In the genomic region with DNA sequence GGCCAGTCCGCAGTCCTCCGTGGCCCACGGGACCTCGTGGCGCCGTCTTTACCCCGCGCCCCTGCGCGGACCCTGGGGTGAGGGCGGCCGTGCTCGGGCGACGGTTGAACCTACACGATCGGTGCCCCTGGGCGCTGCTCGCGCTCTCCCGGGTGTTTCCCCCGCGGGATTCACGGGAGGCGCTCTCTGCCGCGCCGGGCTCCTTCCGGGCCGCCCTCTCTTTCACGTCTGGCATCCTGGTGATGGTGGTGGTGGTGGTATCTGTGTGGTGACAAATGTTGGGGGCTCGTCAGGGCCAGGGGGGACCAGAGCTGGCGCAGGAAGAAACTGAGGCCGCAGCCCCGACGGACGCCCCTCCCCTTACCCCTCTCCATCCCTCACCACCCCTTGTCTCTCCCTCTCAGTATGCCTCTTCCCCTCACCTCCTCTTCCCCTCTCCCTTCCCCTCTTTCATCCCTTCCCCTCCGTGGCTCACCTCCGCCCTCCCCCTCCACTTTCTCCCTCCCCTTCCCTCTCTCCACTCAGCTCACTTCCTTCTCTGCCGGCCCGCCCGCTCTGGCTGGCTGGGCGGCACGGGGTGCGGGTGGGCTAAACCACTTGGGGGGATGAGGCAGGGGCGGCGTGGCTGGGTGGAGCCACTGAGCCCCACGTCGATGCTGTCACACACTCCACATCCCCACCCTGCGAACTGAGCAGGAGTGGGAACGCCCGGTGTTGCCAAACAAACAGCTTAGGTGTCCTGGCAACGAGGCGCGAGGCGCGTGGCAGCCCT, we compare ENCODE assay signal across 8 mouse cellular contexts. TPM values are rescaled to one million over a fixed set of nuclear protein-coding genes. Genes with fewer than 3 reads are reported as not detected.
A peak's percentile ranks its signal among the peaks of the same experiment; 100 is the strongest.
DNase-seq lines count a peak whose midpoint lies in the region; ATAC-seq and TF ChIP-seq lines count a peak whose summit lies in the region.

Gene Tcp11, minus strand, starts transcription at position 595 of the 772 bp plus-strand sequence.

- peak within 1 kb of the TSS; percentile 91 for H3K4me3 ChIP-seq in testis, adult 2 months (ENCODE audit: control insufficient read depth, low read depth, low read length)
- H3K4me3 ChIP-seq in heart, embryonic 13.5 days: peak within 1 kb of the TSS; percentile 72

- H3K4me1 ChIP-seq in testis, adult 2 months (ENCODE audit: control insufficient read depth, insufficient read depth, low read length): peaks cover 17% of the 10 kb centered on the region
- peaks cover 14% of the 10 kb centered on the region for H3K4me1 ChIP-seq in heart, embryonic 13.5 days

- peak within 1 kb of the TSS; percentile 100 for H3K4me2 ChIP-seq in heart, embryonic 13.5 days

- peak; percentile 60 for ATAC-seq in heart, embryonic 13.5 days (ENCODE audit: extremely low read depth, insufficient number of reproducible peaks, low FRiP score, low TSS enrichment)

- TF ChIP-seq CTCF in testis, adult 2 months (IDR thresholded peaks at IDR 0.05; ENCODE audit: control insufficient read depth, insufficient read depth, insufficient replicate concordance, low read depth, low read length): no peak

- peak within 1 kb of the TSS; percentile 80 for H3K9ac ChIP-seq in heart, embryonic 13.5 days

- no peaks in the 10 kb centered on the region for H3K9me3 ChIP-seq in heart, embryonic 13.5 days

- peak within 1 kb of the TSS; percentile 97 for H3K27ac ChIP-seq in testis, adult 2 months (ENCODE audit: control insufficient read depth, insufficient read depth, low read depth, low read length)
- no peak within 1 kb of the TSS for H3K27ac ChIP-seq in heart, embryonic 13.5 days (replicated peaks)

- TF ChIP-seq POLR2A in testis, adult 2 months (IDR thresholded peaks at IDR 0.05; ENCODE audit: control insufficient read depth, low read depth, low read length): peak; percentile 78

- peaks cover 4% of the 10 kb centered on the region for H3K36me3 ChIP-seq in testis, adult 2 months (ENCODE audit: control insufficient read depth, insufficient read depth, low read length)
- H3K36me3 ChIP-seq in heart, embryonic 13.5 days: no peaks in the 10 kb centered on the region

- DNase-seq in adrenal gland, adult (ENCODE audit: inconsistent age in 2 of 2, low spot score in 1 of 2): peak; percentile 39 to 42
- no peak for DNase-seq in adrenal gland, postnatal 4 days (ENCODE audit: low spot score in 2 of 2)
- no peak for DNase-seq in testis, postnatal 10 days (ENCODE audit: low spot score)
- peak; percentile 56 to 78 for DNase-seq in layer of hippocampus, postnatal 14 days (ENCODE audit: low spot score in 2 of 2)
- DNase-seq in mesoderm, embryonic 11.5 days (ENCODE audit: low read depth, low spot score): peak; percentile 89
- peak; percentile 56 to 76 for DNase-seq in spleen, postnatal 4 days (ENCODE audit: low spot score in 2 of 2)

- H3K27me3 ChIP-seq in testis, adult 2 months (ENCODE audit: control insufficient read depth, insufficient read depth, low read length): 0 out of 2 replicates have a peak, but pooled peaks cover 2% of the 10 kb centered on the region
- H3K27me3 ChIP-seq in heart, embryonic 13.5 days (replicated peaks): peaks cover 44% of the 10 kb centered on the region

- 1% methylated on average over 52 of the region's 57 CpGs for WGBS in heart, embryonic 13.5 days

RNA-seq across cellular contexts. Expression of gene Tcp11, which starts in this region (rescaled TPM):
- total RNA-seq in adrenal gland, postnatal 4 days (2021): 1 to 10 TPM in 1 of 2 experiments, under 1 TPM in 1; 0.31 to 3.3 TPM
- polyA plus RNA-seq in testis, adult 2 months (2012; rRNA removed): 4,001 and 4,433 TPM in 2 replicates
- 0.49 and 0.55 TPM in 2 replicates for polyA plus RNA-seq in heart, embryonic 13.5 days (2015; fragmentation: Nextera tagmentation; extraction: Ambion mirVana)
- 1 to 10 TPM in 1 of 2 experiments, under 1 TPM in 1; 0.86 to 1.3 TPM for total RNA-seq in layer of hippocampus, postnatal 14 days (2021)

Comparison
In these comparisons a context has a peak if more than half of its experiments do, and no peak if none do; other contexts are left out.
1. RNA of gene Tcp11 (polyA plus RNA-seq): 4,001 to 4,433 TPM in testis, adult 2 months; 0.49 to 0.55 TPM in heart, embryonic 13.5 days; every median in the first group is over 1,000 times any median in the second.
2. DNase-seq: peak in adrenal gland, adult (2 of 2), layer of hippocampus, postnatal 14 days (2 of 2), mesoderm, embryonic 11.5 days (single experiment) and spleen, postnatal 4 days (2 of 2); none in adrenal gland, postnatal 4 days (0 of 2) and testis, postnatal 10 days (single experiment).
3. Peak in ATAC-seq, H3K4me3 ChIP-seq, H3K9ac ChIP-seq and H3K4me2 ChIP-seq in heart, embryonic 13.5 days; RNA of the gene not detected or under 1 TPM.